In genomic region chr12:86687971-86688573, GRCm38 (mm10) we compare ENCODE assay signal across 9 mouse cellular contexts. TPM values are rescaled to one million over a fixed set of nuclear protein-coding genes. Genes with fewer than 3 reads are reported as not detected.
DNase-seq lines count a peak whose midpoint lies in the region; ATAC-seq and TF ChIP-seq lines count a peak whose summit lies in the region.
"Had no signal": no experiment of that assay in that cellular context is flagged by ENCODE, and none has a peak within 500 bp of the region (broad histone marks: within the 10 kb centered on the region; RNA-seq: fewer than 3 reads in every experiment).

No protein-coding gene starts in this region.

- TF ChIP-seq CTCF in cortical plate, adult 2 months (IDR thresholded peaks at IDR 0.05; ENCODE audit: extremely low read depth, insufficient read depth, low read length) = no peak
- no peak for TF ChIP-seq CTCF in heart, postnatal 0 days (IDR thresholded peaks at IDR 0.05; ENCODE audit: low read depth)
- TF ChIP-seq CTCF in lung, embryonic 14.5 days (IDR thresholded peaks at IDR 0.05; ENCODE audit: low read depth) = no peak

- no peaks in the 10 kb centered on the region for H3K27me3 ChIP-seq in kidney, embryonic 15.5 days
- no peaks in the 10 kb centered on the region for H3K27me3 ChIP-seq in heart, postnatal 0 days (ENCODE audit: control insufficient read depth, insufficient read depth, low read length)
- no peaks in the 10 kb centered on the region for H3K27me3 ChIP-seq in lung, embryonic 14.5 days (ENCODE audit: insufficient read depth, low read length)

- no peak overlapping the region for H3K4me3 ChIP-seq in kidney, embryonic 15.5 days (replicated peaks)
- H3K4me3 ChIP-seq in cortical plate, adult 2 months (ENCODE audit: insufficient read depth, low read length) = no peak overlapping the region
- H3K4me3 ChIP-seq in heart, postnatal 0 days (ENCODE audit: low read depth, low read length) = no peak overlapping the region
- no peak overlapping the region for H3K4me3 ChIP-seq in lung, embryonic 14.5 days (ENCODE audit: low read depth, low read length)

- no peak for DNase-seq in kidney, adult 9 months
- DNase-seq in heart, postnatal 0 days (ENCODE audit: low spot score) = peak; percentile 62
- peak; percentile 72 for DNase-seq in lung, embryonic 14.5 days
- no peak for DNase-seq in adrenal gland, postnatal 36 days
- no peak for DNase-seq in thymus, postnatal 25 days
- DNase-seq in urinary bladder, postnatal 4 days (ENCODE audit: low spot score in 2 of 2) = no peak

- peak; percentile 53; the same call in 1 of the 2 replicates for ATAC-seq in kidney, embryonic 15.5 days (replicated peaks; ENCODE audit: low FRiP score)
- peak; percentile 74 for ATAC-seq in heart, postnatal 0 days (ENCODE audit: insufficient read depth, low read depth)
- peak; percentile 63 for ATAC-seq in lung, embryonic 14.5 days (ENCODE audit: insufficient read depth)

- peak overlapping the region; percentile 74 for H3K27ac ChIP-seq in kidney, embryonic 15.5 days
- peak overlapping the region; percentile 51 for H3K27ac ChIP-seq in cortical plate, adult 2 months (ENCODE audit: insufficient read depth, low read length)
- peak overlapping the region; percentile 87 for H3K27ac ChIP-seq in heart, postnatal 0 days (ENCODE audit: low read depth)
- H3K27ac ChIP-seq in lung, embryonic 14.5 days (ENCODE audit: low read depth) = peak overlapping the region; percentile 54; the same call in 1 of the 2 replicates

- TF ChIP-seq EP300 in heart, postnatal 0 days (IDR thresholded peaks at IDR 0.05; ENCODE audit: low read depth) = peak; percentile 84; the same call in 1 of the 2 replicates

- H3K4me1 ChIP-seq in kidney, embryonic 15.5 days = peaks cover 40% of the 10 kb centered on the region
- H3K4me1 ChIP-seq in cortical plate, adult 2 months (ENCODE audit: control insufficient read depth, insufficient read depth, low read length) = peaks cover 15% of the 10 kb centered on the region; the same call in 1 of the 2 replicates
- peaks cover 21% of the 10 kb centered on the region for H3K4me1 ChIP-seq in heart, postnatal 0 days (ENCODE audit: control insufficient read depth, insufficient read depth)
- 0 out of 2 replicates have a peak, but pooled peaks cover 8% of the 10 kb centered on the region for H3K4me1 ChIP-seq in lung, embryonic 14.5 days (ENCODE audit: insufficient read depth)

- TF ChIP-seq POLR2A in cortical plate, adult 2 months (IDR thresholded peaks at IDR 0.05; ENCODE audit: extremely low read depth, insufficient read depth, low read length) = no peak

- peaks cover 6% of the 10 kb centered on the region; the same call in 1 of the 2 replicates for H3K36me3 ChIP-seq in kidney, embryonic 15.5 days
- peaks cover 5% of the 10 kb centered on the region; the same call in 1 of the 2 replicates for H3K36me3 ChIP-seq in heart, postnatal 0 days (replicated peaks; ENCODE audit: control insufficient read depth, insufficient read depth, low read length)
- H3K36me3 ChIP-seq in lung, embryonic 14.5 days (ENCODE audit: insufficient read depth) = peaks cover 18% of the 10 kb centered on the region; the same call in 1 of the 2 replicates

- no peak overlapping the region for H3K4me2 ChIP-seq in kidney, embryonic 15.5 days
- no peak overlapping the region for H3K4me2 ChIP-seq in heart, postnatal 0 days (ENCODE audit: low read depth, low read length)
- no peak overlapping the region for H3K4me2 ChIP-seq in lung, embryonic 14.5 days

- no peaks in the 10 kb centered on the region for H3K9me3 ChIP-seq in kidney, embryonic 15.5 days (replicated peaks)
- no peaks in the 10 kb centered on the region for H3K9me3 ChIP-seq in heart, postnatal 0 days (replicated peaks; ENCODE audit: control insufficient read depth, low read length)
- no peaks in the 10 kb centered on the region for H3K9me3 ChIP-seq in lung, embryonic 14.5 days (ENCODE audit: low read depth, low read length)

- 78% methylated on average over 4 of the region's 4 CpGs for WGBS in kidney, embryonic 15.5 days
- 70% methylated on average over 4 of the region's 4 CpGs for WGBS in heart, postnatal 0 days
- WGBS in lung, embryonic 14.5 days = 64% methylated on average over 4 of the region's 4 CpGs

- no peak overlapping the region for H3K9ac ChIP-seq in kidney, embryonic 15.5 days
- no peak overlapping the region for H3K9ac ChIP-seq in heart, postnatal 0 days (replicated peaks; ENCODE audit: low read depth, low read length)
- no peak overlapping the region for H3K9ac ChIP-seq in lung, embryonic 14.5 days

RNA-seq across cellular contexts. Expression of gene Vash1, which starts 9.6 kb away (rescaled TPM):
- polyA plus RNA-seq in kidney, embryonic 15.5 days (2015; fragmentation: Nextera tagmentation; extraction: Ambion mirVana) = 10.2 and 10.7 TPM in 2 replicates
- polyA plus RNA-seq in cortical plate, adult 2 months (2012; rRNA removed) = 14.7 and 15.8 TPM in 2 replicates
- total RNA-seq in heart, postnatal 0 days (2014; rRNA removed; ENCODE audit: low replicate concordance) = 35.0 and 38.1 TPM in 2 replicates
- polyA plus RNA-seq in heart, postnatal 0 days (2015; fragmentation: Nextera tagmentation; extraction: Ambion mirVana) = 8.2 and 8.9 TPM in 2 replicates
- polyA plus RNA-seq in lung, embryonic 14.5 days (2014; fragmentation: Nextera tagmentation; extraction: Ambion mirVana) = 12.7 and 14.2 TPM in 2 replicates
- 1 to 10 TPM; 3.9 to 6.9 TPM for total RNA-seq in adrenal gland, postnatal 36 days (2021)

RNA-seq across cellular contexts. Expression of gene Angel1, which starts 38.2 kb away (rescaled TPM):
- polyA plus RNA-seq in kidney, embryonic 15.5 days (2015; fragmentation: Nextera tagmentation; extraction: Ambion mirVana) = 8.5 and 10.2 TPM in 2 replicates
- 10.3 and 10.5 TPM in 2 replicates for polyA plus RNA-seq in cortical plate, adult 2 months (2012; rRNA removed)
- total RNA-seq in heart, postnatal 0 days (2014; rRNA removed; ENCODE audit: low replicate concordance) = 2.2 and 4.4 TPM in 2 replicates
- polyA plus RNA-seq in heart, postnatal 0 days (2015; fragmentation: Nextera tagmentation; extraction: Ambion mirVana) = 4.4 and 4.7 TPM in 2 replicates
- 14.3 and 15.1 TPM in 2 replicates for polyA plus RNA-seq in lung, embryonic 14.5 days (2014; fragmentation: Nextera tagmentation; extraction: Ambion mirVana)
- 1 to 10 TPM; 3.1 to 3.9 TPM for total RNA-seq in adrenal gland, postnatal 36 days (2021)

RNA-seq across cellular contexts. Expression of gene Lrrc74a, which starts 46.1 kb away (rescaled TPM):
- polyA plus RNA-seq in kidney, embryonic 15.5 days (2015; fragmentation: Nextera tagmentation; extraction: Ambion mirVana) = not detected in 2 replicates
- not detected in 2 replicates for polyA plus RNA-seq in cortical plate, adult 2 months (2012; rRNA removed)
- total RNA-seq in heart, postnatal 0 days (2014; rRNA removed; ENCODE audit: low replicate concordance) = not detected in 2 replicates
- not detected in 2 replicates for polyA plus RNA-seq in heart, postnatal 0 days (2015; fragmentation: Nextera tagmentation; extraction: Ambion mirVana)
- not detected in 2 replicates for polyA plus RNA-seq in lung, embryonic 14.5 days (2014; fragmentation: Nextera tagmentation; extraction: Ambion mirVana)
- total RNA-seq in adrenal gland, postnatal 36 days (2021) = not detected
- polyA plus RNA-seq: limb, embryonic 14.5 days had no signal

Comparison
In these comparisons a context has a peak if more than half of its experiments do, and no peak if none do; other contexts are left out.
1. DNase-seq: peak in heart, postnatal 0 days (single experiment) and lung, embryonic 14.5 days (single experiment); none in kidney, adult 9 months (single experiment), adrenal gland, postnatal 36 days (0 of 2), thymus, postnatal 25 days (single experiment) and urinary bladder, postnatal 4 days (0 of 2).
2. Peak in every context shown above with its lines, with median percentiles within 50 percentile points of each other: ATAC-seq and H3K27ac ChIP-seq.